Mouse (Mus musculus): ENCODE results near the gene Bub1b. TPM values are rescaled to one million over a fixed set of nuclear protein-coding genes. Genes with fewer than 3 reads are reported as not detected.

Bub1b gene
- polyA plus RNA-seq, 1 experiment = 0.72 TPM

- Histone ChIP-seq H3K4me1 (ENCODE audit: control insufficient read depth, insufficient read depth, low read length) (peaks cover 7% of the 10 kb centered on the region; the same call in 1 of the 2 replicates), H3K27me3 (replicated peaks; ENCODE audit: control insufficient read depth, insufficient read depth, low read length) (no peaks in the 10 kb centered on the region), H3K27ac (ENCODE audit: insufficient read depth, low read depth, low read length) (peak overlapping the region; percentile 61), H3K36me3 (ENCODE audit: control insufficient read depth, insufficient read depth, low read length) (no peaks in the 10 kb centered on the region), H3K4me3 (ENCODE audit: insufficient read depth, low read depth, low read length) (peak overlapping the region; percentile 44)
- TF ChIP-seq POLR2A (IDR thresholded peaks at IDR 0.05; ENCODE audit: low read depth, low read length) (no peak), CTCF (conservative IDR thresholded peaks at IDR 0.05; ENCODE audit: insufficient read depth, insufficient read length, low read depth, low read length) (no peak)
- DNase-seq = peak; percentile 56
- 62% methylated on average over 19 of the region's 19 CpGs for WGBS
Measured at GRCm38 (mm10) chr2:118663804-118664766, 66.1 kb downstream of the Bub1b start.

GRCm38 (mm10) chr2:118664975-118665516 lies 67.0 kb downstream of the Bub1b start:
- Histone ChIP-seq H3K27me3 (replicated peaks; ENCODE audit: control insufficient read depth, insufficient read depth, low read length) (no peaks in the 10 kb centered on the region), H3K36me3 (ENCODE audit: control insufficient read depth, insufficient read depth, low read length) (no peaks in the 10 kb centered on the region), H3K4me3 (ENCODE audit: insufficient read depth, low read depth, low read length) (no peak overlapping the region), H3K27ac (ENCODE audit: insufficient read depth, low read depth, low read length) (peak overlapping the region; percentile 95), H3K4me1 (ENCODE audit: control insufficient read depth, insufficient read depth, low read length) (peaks cover 12% of the 10 kb centered on the region; the same call in 1 of the 2 replicates)
- no peak for TF ChIP-seq POLR2A (IDR thresholded peaks at IDR 0.05; ENCODE audit: low read depth, low read length)
- TF ChIP-seq CTCF (conservative IDR thresholded peaks at IDR 0.05; ENCODE audit: insufficient read depth, insufficient read length, low read depth, low read length) = no peak
- peak; percentile 64 for DNase-seq
- WGBS = 63% methylated on average over 3 of the region's 3 CpGs

- Histone ChIP-seq H3K36me3 (ENCODE audit: control insufficient read depth, insufficient read depth, low read length) (no peaks in the 10 kb centered on the region), H3K4me1 (ENCODE audit: control insufficient read depth, insufficient read depth, low read length) (peaks cover 17% of the 10 kb centered on the region), H3K27ac (ENCODE audit: insufficient read depth, low read depth, low read length) (peak overlapping the region; percentile 95), H3K4me3 (ENCODE audit: insufficient read depth, low read depth, low read length) (no peak overlapping the region), H3K27me3 (replicated peaks; ENCODE audit: control insufficient read depth, insufficient read depth, low read length) (no peaks in the 10 kb centered on the region)
- DNase-seq = peak; percentile 60
- TF ChIP-seq CTCF (conservative IDR thresholded peaks at IDR 0.05; ENCODE audit: insufficient read depth, insufficient read length, low read depth, low read length) (no peak), POLR2A (IDR thresholded peaks at IDR 0.05; ENCODE audit: low read depth, low read length) (no peak)
- WGBS = 76% methylated on average over 4 of the region's 4 CpGs
Measured at GRCm38 (mm10) chr2:118665616-118666015, 67.6 kb downstream of the Bub1b start.

DNA sequence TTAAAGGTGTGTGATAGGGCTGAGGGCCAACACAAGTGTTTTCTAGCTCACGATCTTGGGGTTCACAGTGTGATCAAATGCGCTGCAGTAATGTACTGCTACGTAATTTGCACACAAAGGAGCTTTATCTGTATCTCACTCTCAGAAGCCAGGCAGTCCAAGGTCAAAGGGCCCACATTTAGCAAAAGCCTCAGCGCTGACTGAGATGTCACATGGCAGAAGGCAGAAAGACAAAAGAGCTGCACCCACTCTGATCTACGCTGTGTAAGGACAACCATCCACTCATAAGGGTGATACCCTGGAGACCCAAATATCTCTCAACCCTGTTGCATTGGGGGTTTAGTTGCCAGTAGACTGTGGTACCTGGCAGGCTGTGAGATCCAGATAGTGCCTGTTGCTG lies 69.2 kb downstream of the Bub1b start:
- H3K4me1 ChIP-seq (ENCODE audit: control insufficient read depth, insufficient read depth, low read length) = peaks cover 28% of the 10 kb centered on the region
- no peak for DNase-seq
- H3K27me3 ChIP-seq (replicated peaks; ENCODE audit: control insufficient read depth, insufficient read depth, low read length) = no peaks in the 10 kb centered on the region
- no peaks in the 10 kb centered on the region for H3K36me3 ChIP-seq (ENCODE audit: control insufficient read depth, insufficient read depth, low read length)
- peak overlapping the region; percentile 95 for H3K27ac ChIP-seq (ENCODE audit: insufficient read depth, low read depth, low read length)
- no peak overlapping the region for H3K4me3 ChIP-seq (ENCODE audit: insufficient read depth, low read depth, low read length)
- 68% methylated on average over 5 of the region's 5 CpGs for WGBS
- TF ChIP-seq POLR2A (IDR thresholded peaks at IDR 0.05; ENCODE audit: low read depth, low read length) = no peak
- TF ChIP-seq CTCF (conservative IDR thresholded peaks at IDR 0.05; ENCODE audit: insufficient read depth, insufficient read length, low read depth, low read length) = no peak

DNA sequence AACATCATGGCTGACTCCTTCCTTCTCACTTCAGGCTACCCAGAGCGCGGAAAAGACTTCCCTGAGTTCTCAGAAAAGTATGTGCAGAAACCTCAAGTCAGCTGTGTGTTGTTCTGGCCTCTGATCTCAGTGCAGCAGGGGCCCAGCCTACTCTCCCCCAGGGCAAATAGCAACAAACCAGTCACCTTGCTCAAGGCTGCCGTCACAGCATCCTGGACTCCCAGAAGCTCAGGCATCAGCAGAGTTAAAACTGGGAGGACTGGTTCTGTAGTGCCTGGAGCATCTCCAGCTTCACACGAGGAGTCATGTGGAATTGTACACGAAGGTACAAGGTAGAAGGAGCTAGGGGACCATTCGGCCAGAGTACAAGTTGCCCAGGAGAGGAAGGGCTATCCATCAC lies 71.2 kb downstream of the Bub1b start:
- DNase-seq = peak; percentile 86
- WGBS = 31% methylated on average over 6 of the region's 6 CpGs
- TF ChIP-seq CTCF (conservative IDR thresholded peaks at IDR 0.05; ENCODE audit: insufficient read depth, insufficient read length, low read depth, low read length) (no peak), POLR2A (IDR thresholded peaks at IDR 0.05; ENCODE audit: low read depth, low read length) (no peak)
- Histone ChIP-seq H3K27me3 (replicated peaks; ENCODE audit: control insufficient read depth, insufficient read depth, low read length) (no peaks in the 10 kb centered on the region), H3K27ac (ENCODE audit: insufficient read depth, low read depth, low read length) (peak overlapping the region; percentile 98), H3K36me3 (ENCODE audit: control insufficient read depth, insufficient read depth, low read length) (no peaks in the 10 kb centered on the region), H3K4me3 (ENCODE audit: insufficient read depth, low read depth, low read length) (no peak overlapping the region), H3K4me1 (ENCODE audit: control insufficient read depth, insufficient read depth, low read length) (peaks cover 28% of the 10 kb centered on the region)

GRCm38 (mm10) chr2:118669785-118670184 lies 71.8 kb downstream of the Bub1b start:
- DNase-seq = peak; percentile 92
- H3K27me3 ChIP-seq (replicated peaks; ENCODE audit: control insufficient read depth, insufficient read depth, low read length) = no peaks in the 10 kb centered on the region
- no peak for TF ChIP-seq CTCF (conservative IDR thresholded peaks at IDR 0.05; ENCODE audit: insufficient read depth, insufficient read length, low read depth, low read length)
- no peak for TF ChIP-seq POLR2A (IDR thresholded peaks at IDR 0.05; ENCODE audit: low read depth, low read length)
- 17% methylated on average over 2 of the region's 2 CpGs for WGBS
- H3K27ac ChIP-seq (ENCODE audit: insufficient read depth, low read depth, low read length) = peak overlapping the region; percentile 98
- H3K4me1 ChIP-seq (ENCODE audit: control insufficient read depth, insufficient read depth, low read length) = peaks cover 28% of the 10 kb centered on the region
- H3K36me3 ChIP-seq (ENCODE audit: control insufficient read depth, insufficient read depth, low read length) = no peaks in the 10 kb centered on the region
- H3K4me3 ChIP-seq (ENCODE audit: insufficient read depth, low read depth, low read length) = no peak overlapping the region

- Histone ChIP-seq H3K27me3 (replicated peaks; ENCODE audit: control insufficient read depth, insufficient read depth, low read length) (peaks cover under 1% of the 10 kb centered on the region), H3K4me1 (ENCODE audit: control insufficient read depth, insufficient read depth, low read length) (peaks cover 28% of the 10 kb centered on the region), H3K36me3 (ENCODE audit: control insufficient read depth, insufficient read depth, low read length) (no peaks in the 10 kb centered on the region), H3K4me3 (ENCODE audit: insufficient read depth, low read depth, low read length) (no peak overlapping the region), H3K27ac (ENCODE audit: insufficient read depth, low read depth, low read length) (0 out of 2 replicates have a peak overlapping the region, but pooled peaks have one; percentile 7)
- TF ChIP-seq POLR2A (IDR thresholded peaks at IDR 0.05; ENCODE audit: low read depth, low read length) = no peak
- no peak for TF ChIP-seq CTCF (conservative IDR thresholded peaks at IDR 0.05; ENCODE audit: insufficient read depth, insufficient read length, low read depth, low read length)
- DNase-seq = peak; percentile 72
- WGBS = 44% methylated on average over 1 of the region's 1 CpGs
Measured at GRCm38 (mm10) chr2:118671728-118672127, 73.7 kb downstream of the Bub1b start.
